Comparison of ENCODE assay signal across 8 mouse cellular contexts in the genomic region with DNA sequence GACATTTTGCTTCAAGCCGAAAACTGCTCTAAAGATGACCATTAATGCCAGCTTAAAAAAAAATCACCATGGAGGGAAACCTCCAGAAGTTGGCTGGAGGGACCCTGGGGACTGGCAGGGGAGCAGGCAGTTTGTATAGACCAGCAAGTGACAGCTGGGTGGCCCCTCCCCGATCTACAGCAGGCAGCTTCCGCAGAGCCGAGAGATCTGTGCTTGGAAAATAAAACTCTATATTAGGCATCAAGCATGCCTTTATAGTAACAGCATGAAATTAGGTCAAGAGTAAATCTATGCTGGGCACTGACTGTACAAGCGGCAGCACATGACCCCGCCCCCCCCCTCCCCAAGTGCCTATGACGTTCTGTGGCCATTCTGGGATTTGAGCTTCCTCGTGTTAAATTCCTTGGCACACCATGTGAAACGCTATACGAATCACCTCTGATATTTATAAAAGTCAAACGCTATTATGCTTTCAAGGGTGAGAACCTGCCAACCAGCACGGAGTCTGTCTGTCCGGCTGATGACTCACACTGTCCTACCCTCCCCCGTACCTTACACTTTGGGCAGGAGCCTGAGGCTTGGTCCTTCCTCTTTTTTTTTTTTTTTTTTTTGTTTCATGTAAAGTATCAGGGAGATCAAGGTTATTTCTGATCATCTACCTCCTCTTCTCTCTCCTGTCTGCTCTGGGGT.
A peak's percentile ranks its signal among the peaks of the same experiment; 100 is the strongest.
DNase-seq lines count a peak whose midpoint lies in the region; ATAC-seq and TF ChIP-seq lines count a peak whose summit lies in the region.

No protein-coding gene starts in this region.

- H3K4me3 ChIP-seq in hindbrain, embryonic 10.5 days = no peak overlapping the region
- no peak overlapping the region for H3K4me3 ChIP-seq in hindbrain, embryonic 11.5 days (ENCODE audit: low read depth, low read length)
- H3K4me3 ChIP-seq in heart, adult 2 months = peak overlapping the region; percentile 33

- peak overlapping the region; percentile 2; the same call in 1 of the 2 replicates for H3K27ac ChIP-seq in hindbrain, embryonic 10.5 days
- no peak overlapping the region for H3K27ac ChIP-seq in hindbrain, embryonic 11.5 days (ENCODE audit: low read depth, low read length)
- H3K27ac ChIP-seq in heart, adult 2 months = peak overlapping the region; percentile 91

- intact Hi-C loops in heart, adult 2 months (cut with DNase I) = loop anchor here (1.0 to 5.0 kb wide), 3 partner anchors 16 to 60 kb away; no protein-coding TSS in a partner anchor

- H3K4me1 ChIP-seq in hindbrain, embryonic 10.5 days (replicated peaks) = peaks cover 40% of the 10 kb centered on the region
- peaks cover 5% of the 10 kb centered on the region for H3K4me1 ChIP-seq in hindbrain, embryonic 11.5 days (replicated peaks; ENCODE audit: control insufficient read depth, insufficient read depth, low read length)
- peaks cover 23% of the 10 kb centered on the region for H3K4me1 ChIP-seq in heart, adult 2 months (ENCODE audit: control insufficient read depth, insufficient read depth, low read length)

- no peaks in the 10 kb centered on the region for H3K27me3 ChIP-seq in hindbrain, embryonic 10.5 days (ENCODE audit: insufficient read depth, poor library complexity, severe bottlenecking)
- no peaks in the 10 kb centered on the region for H3K27me3 ChIP-seq in hindbrain, embryonic 11.5 days (ENCODE audit: control insufficient read depth, insufficient read depth, low read length)
- H3K27me3 ChIP-seq in heart, adult 2 months (ENCODE audit: control insufficient read depth, insufficient read depth, low read length) = no peaks in the 10 kb centered on the region

- H3K79me2 ChIP-seq in heart, adult 2 months (replicated peaks; ENCODE audit: control insufficient read depth, insufficient read depth, low read length) = no peaks in the 10 kb centered on the region

- H3K36me3 ChIP-seq in hindbrain, embryonic 10.5 days = peaks cover 25% of the 10 kb centered on the region; the same call in 1 of the 2 replicates
- no peaks in the 10 kb centered on the region for H3K36me3 ChIP-seq in hindbrain, embryonic 11.5 days (ENCODE audit: control insufficient read depth, insufficient read depth, low read length)
- H3K36me3 ChIP-seq in heart, adult 2 months (ENCODE audit: control insufficient read depth, insufficient read depth, low read length) = peaks cover 21% of the 10 kb centered on the region

- peak; percentile 43 for TF ChIP-seq POLR2A in heart, adult 2 months (IDR thresholded peaks at IDR 0.05; ENCODE audit: insufficient read depth, low read depth, low read length)

- TF ChIP-seq EP300 in heart, adult 2 months (IDR thresholded peaks at IDR 0.05; ENCODE audit: insufficient read depth, low read depth, low read length) = peak; percentile 100

- TF ChIP-seq CTCF in heart, adult 2 months (IDR thresholded peaks at IDR 0.05) = no peak

- H3K9me3 ChIP-seq in hindbrain, embryonic 10.5 days = no peaks in the 10 kb centered on the region
- no peaks in the 10 kb centered on the region for H3K9me3 ChIP-seq in hindbrain, embryonic 11.5 days (ENCODE audit: control insufficient read depth, low read length)

- H3K9ac ChIP-seq in hindbrain, embryonic 11.5 days (ENCODE audit: low read depth, low read length) = no peak overlapping the region
- H3K9ac ChIP-seq in heart, adult 2 months (ENCODE audit: low read depth, low read length) = peak overlapping the region; percentile 87

- 81% methylated on average over 14 of the region's 14 CpGs for WGBS in hindbrain, embryonic 10.5 days
- 74% methylated on average over 14 of the region's 14 CpGs for WGBS in hindbrain, embryonic 11.5 days
- 6% methylated on average over 14 of the region's 14 CpGs for WGBS in heart, adult 2 months

- no peak for ATAC-seq in hindbrain, embryonic 11.5 days (ENCODE audit: low FRiP score)

- DNase-seq in hindbrain, embryonic 10.5 days (ENCODE audit: low spot score) = no peak
- no peak for DNase-seq in hindbrain, embryonic 11.5 days (ENCODE audit: low spot score)
- DNase-seq in Muller cell, postnatal 12 days (ENCODE audit: inconsistent ontology term) = peak; percentile 77
- DNase-seq in heart, adult 2 months = peak; percentile 56 to 69
- DNase-seq in lung, postnatal 25 days (ENCODE audit: low spot score) = peak; percentile 68
- DNase-seq in testis, postnatal 10 days (ENCODE audit: low spot score) = no peak
- DNase-seq in embryo, embryonic 9.5 days (ENCODE audit: extremely low spot score) = no peak
- no peak for DNase-seq in right cerebral cortex, postnatal 25 days

- no peak overlapping the region for H3K4me2 ChIP-seq in hindbrain, embryonic 11.5 days (replicated peaks; ENCODE audit: low read depth, low read length)

Comparison
In these comparisons a context has a peak if more than half of its experiments do, and no peak if none do; other contexts are left out.
1. DNase-seq: peak in Muller cell, postnatal 12 days (single experiment), heart, adult 2 months (2 of 2) and lung, postnatal 25 days (single experiment); none in hindbrain, embryonic 10.5 days (single experiment), hindbrain, embryonic 11.5 days (single experiment), testis, postnatal 10 days (single experiment), embryo, embryonic 9.5 days (single experiment) and right cerebral cortex, postnatal 25 days (single experiment).